Mouse (Mus musculus) myocyte (in vitro differentiated cells): Measurements from ENCODE around the gene Tent4a. TPM values are rescaled to one million over a fixed set of nuclear protein-coding genes. Genes with fewer than 3 reads are reported as not detected.
A peak's percentile ranks its signal among the peaks of the same experiment; 100 is the strongest.

Source experiments
- H3K27me3 ChIP-seq: one replicate; pipeline ENCODE4 v1.6.1; 2011; ENCODE audit not compliant: control insufficient read depth, insufficient read depth, insufficient read length
- H3K36me3 ChIP-seq: one replicate; pipeline ENCODE4 v1.6.1; 2011; ENCODE audit not compliant: control insufficient read depth, insufficient read depth
- H3K4me2 ChIP-seq: one replicate; pipeline ENCODE4 v1.6.1; 2011; ENCODE audit warnings: low read depth, control low read depth
- H3K4me3 ChIP-seq: one replicate; pipeline ENCODE4 v1.5.1; 2011; ENCODE audit warnings: mild to moderate bottlenecking, control low read depth, moderate library complexity
- H3K79me2 ChIP-seq: one replicate; pipeline ENCODE4 v1.6.1; 2011; ENCODE audit not compliant: control insufficient read depth, insufficient read depth
- H3ac ChIP-seq: one replicate; pipeline ENCODE4 v1.6.1; 2011; ENCODE audit not compliant: control insufficient read depth, insufficient read length
- CEBPB ChIP-seq: IDR thresholded peaks from 2 replicates; pipeline ENCODE4 v1.6.1; 2011; ENCODE audit warnings: mild to moderate bottlenecking, moderate library complexity; ENCODE audit not compliant: poor library complexity, insufficient read depth, severe bottlenecking
- E2F4 ChIP-seq: IDR thresholded peaks from one replicate; pipeline ENCODE4 v1.6.1; 2011; ENCODE audit warnings: mild to moderate bottlenecking, control low read depth, moderate library complexity; ENCODE audit not compliant: insufficient read depth
- MAX ChIP-seq: IDR thresholded peaks from one replicate; pipeline ENCODE4 v1.6.1; 2011; ENCODE audit warnings: low read depth, mild to moderate bottlenecking, control low read depth
- MYOD1 ChIP-seq, 3 experiments: IDR thresholded peaks; one replicate each; pipeline ENCODE4 v1.6.1; 2011; ENCODE audit warnings: control low read depth in 2 of 3, low read depth in 2 of 3, mild to moderate bottlenecking in 2 of 3, moderate library complexity in 1 of 3; ENCODE audit not compliant: insufficient read length in 2 of 3, control insufficient read depth in 1 of 3
- MYOG ChIP-seq, 3 experiments: IDR thresholded peaks; one replicate each; pipeline ENCODE4 v1.6.1; 2011; ENCODE audit warnings: control low read depth in 2 of 3, low read depth in 2 of 3, mild to moderate bottlenecking in 2 of 3; ENCODE audit not compliant: insufficient read length in 2 of 3, control insufficient read depth in 1 of 3, insufficient read depth in 1 of 3
- POLR2A ChIP-seq: IDR thresholded peaks from one replicate; pipeline ENCODE4 v1.6.1; 2011; ENCODE audit warnings: low read depth, mild to moderate bottlenecking, control low read depth, moderate library complexity; ENCODE audit not compliant: insufficient read length
- POLR2AphosphoS2 ChIP-seq: IDR thresholded peaks from one replicate; pipeline ENCODE4 v1.6.1; 2011; ENCODE audit warnings: low read depth, control low read depth; ENCODE audit not compliant: insufficient read length
- REST ChIP-seq: IDR thresholded peaks from one replicate; pipeline ENCODE4 v1.6.1; 2011; ENCODE audit warnings: mild to moderate bottlenecking, control low read depth, moderate library complexity; ENCODE audit not compliant: insufficient read depth, insufficient read length
- SRF ChIP-seq: IDR thresholded peaks from one replicate; pipeline ENCODE4 v1.6.1; 2011; ENCODE audit warnings: low read depth; ENCODE audit not compliant: control insufficient read depth, insufficient read length
- TCF12 ChIP-seq: IDR thresholded peaks from one replicate; pipeline ENCODE4 v1.6.1; 2011; ENCODE audit warnings: mild to moderate bottlenecking, control low read depth; ENCODE audit not compliant: poor library complexity, insufficient read depth, severe bottlenecking
- TCF3 ChIP-seq: IDR thresholded peaks from one replicate; pipeline ENCODE4 v1.6.1; 2011; ENCODE audit warnings: low read depth, control low read depth; ENCODE audit not compliant: insufficient read length
- USF1 ChIP-seq: IDR thresholded peaks from one replicate; pipeline ENCODE4 v1.6.1; 2011; ENCODE audit warnings: low read depth, mild to moderate bottlenecking, control low read depth, moderate library complexity
- polyA plus RNA-seq: library from polyadenylated mRNA; unstranded; fragments of >200 nt; fragmentation: generic; extraction: Trizol; gene quantifications from one replicate; pipeline ENCODE4 v1.2.1, GENCODE M21; 2012; ENCODE audit warnings: missing spikeins

Gene Tent4a
- polyA plus RNA-seq, 1 experiment: 12.1 TPM

DNA sequence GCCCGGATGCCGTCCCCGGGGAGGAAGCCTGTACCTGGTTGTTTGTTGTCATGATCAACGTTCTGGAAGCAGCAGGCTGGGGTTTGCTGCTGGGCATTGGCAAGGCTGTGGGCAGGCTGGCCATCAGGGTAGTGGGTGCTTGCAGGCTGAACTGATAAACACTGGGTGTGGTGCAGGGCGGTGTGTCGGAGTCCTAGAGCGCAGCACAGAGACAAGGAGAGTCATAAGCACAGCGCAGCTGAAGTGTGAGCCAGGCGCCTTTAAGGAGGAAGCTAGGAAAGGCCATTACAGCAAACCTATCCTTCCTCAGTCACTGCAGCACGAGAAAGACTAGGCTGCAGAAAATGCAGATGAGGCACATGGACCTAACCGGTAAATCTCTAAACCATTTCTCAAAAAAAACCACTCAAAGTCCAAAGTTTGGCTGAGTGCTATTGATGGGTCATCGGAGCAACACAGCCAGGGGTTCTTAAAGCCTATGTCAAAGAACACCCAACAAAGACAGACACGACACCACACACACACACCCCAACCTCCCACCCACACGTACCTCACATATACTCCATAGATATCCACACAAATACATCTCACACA lies 32.2 kb downstream of the Tent4a start:
- H3ac ChIP-seq: no peak overlapping the region
- no peak for TF ChIP-seq MAX
- TF ChIP-seq POLR2A: no peak
- no peak for TF ChIP-seq CEBPB
- TF ChIP-seq POLR2AphosphoS2: no peak
- no peak for TF ChIP-seq USF1
- TF ChIP-seq E2F4: no peak
- TF ChIP-seq SRF: no peak
- no peak for TF ChIP-seq TCF3
- TF ChIP-seq MYOG (IDR thresholded peaks at IDR 0.05; ENCODE audit: control insufficient read depth in 1 of 3, insufficient read depth in 1 of 3, insufficient read length in 2 of 3, low read depth in 2 of 3): no peak
- no peak for TF ChIP-seq REST
- no peak for TF ChIP-seq TCF12
- TF ChIP-seq MYOD1 (IDR thresholded peaks at IDR 0.05; ENCODE audit: control insufficient read depth in 1 of 3, insufficient read length in 2 of 3, low read depth in 2 of 3): no peak
- no peak overlapping the region for H3K4me2 ChIP-seq
- peaks cover 16% of the 10 kb centered on the region for H3K36me3 ChIP-seq
- no peaks in the 10 kb centered on the region for H3K27me3 ChIP-seq
- H3K79me2 ChIP-seq: no peaks in the 10 kb centered on the region
- no peak overlapping the region for H3K4me3 ChIP-seq

DNA sequence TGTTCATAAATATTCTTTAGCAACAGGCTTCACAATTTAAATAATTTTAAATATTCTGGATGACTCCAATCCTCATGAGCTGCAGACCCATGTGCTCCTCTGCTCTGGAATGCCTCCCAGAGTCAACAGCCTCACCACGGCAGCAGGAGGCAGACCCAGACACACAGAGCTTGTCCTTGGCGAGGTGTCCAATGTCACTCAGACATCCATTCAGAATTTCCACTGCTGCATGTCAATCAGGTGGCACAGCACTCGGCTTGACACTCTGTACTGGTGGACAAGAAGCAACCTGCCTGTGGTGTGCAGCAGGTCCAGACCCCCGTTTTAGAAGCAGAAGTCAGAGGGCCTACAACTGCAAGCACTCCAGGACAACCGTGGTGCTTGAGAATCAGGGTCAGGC lies 36.1 kb downstream of the Tent4a start:
- H3K79me2 ChIP-seq: no peaks in the 10 kb centered on the region
- TF ChIP-seq CEBPB (no peak), REST (no peak), MYOD1 (IDR thresholded peaks at IDR 0.05; ENCODE audit: control insufficient read depth in 1 of 3, insufficient read length in 2 of 3, low read depth in 2 of 3) (no peak), E2F4 (no peak), SRF (no peak), MYOG (IDR thresholded peaks at IDR 0.05; ENCODE audit: control insufficient read depth in 1 of 3, insufficient read depth in 1 of 3, insufficient read length in 2 of 3, low read depth in 2 of 3) (no peak), POLR2AphosphoS2 (no peak), USF1 (no peak), TCF3 (no peak), MAX (no peak), POLR2A (no peak), TCF12 (no peak)
- H3ac ChIP-seq: no peak overlapping the region
- no peaks in the 10 kb centered on the region for H3K27me3 ChIP-seq
- H3K36me3 ChIP-seq: peaks cover 12% of the 10 kb centered on the region
- no peak overlapping the region for H3K4me2 ChIP-seq
- no peak overlapping the region for H3K4me3 ChIP-seq

DNA sequence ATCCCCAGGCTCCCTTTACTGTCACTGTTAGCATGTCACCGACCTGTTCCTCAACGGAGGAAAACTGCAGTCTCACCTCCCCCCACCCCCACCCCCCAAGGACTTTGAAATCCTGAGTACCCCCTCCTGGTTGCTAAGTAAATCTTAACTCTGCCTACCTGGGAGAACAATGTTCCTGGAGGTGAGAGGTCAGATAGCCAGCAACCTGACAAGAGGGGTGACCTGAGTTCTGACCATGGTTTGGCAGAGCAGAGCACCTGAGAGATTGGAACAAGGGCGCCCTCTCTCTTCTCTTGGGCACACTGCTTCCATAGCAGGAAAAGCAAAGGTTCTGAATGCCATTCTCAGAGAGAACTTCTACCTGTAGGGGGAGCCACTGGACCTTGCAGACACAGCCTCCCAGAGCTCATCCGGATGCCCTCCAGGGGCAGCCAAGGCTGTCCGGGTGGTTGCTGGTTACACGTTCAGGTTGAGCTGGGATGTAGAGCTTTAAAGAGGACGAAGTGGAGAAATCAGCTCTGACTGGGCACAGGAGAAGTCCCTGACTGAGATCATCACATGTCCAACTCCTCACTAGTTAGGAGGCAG lies 41.4 kb downstream of the Tent4a start:
- peaks cover 6% of the 10 kb centered on the region for H3K36me3 ChIP-seq
- TF ChIP-seq CEBPB (no peak), USF1 (no peak), POLR2AphosphoS2 (peak; percentile 7)
- no peak overlapping the region for H3K4me3 ChIP-seq
- no peaks in the 10 kb centered on the region for H3K27me3 ChIP-seq
- H3ac ChIP-seq: no peak overlapping the region
- H3K79me2 ChIP-seq: no peaks in the 10 kb centered on the region
- H3K4me2 ChIP-seq: no peak overlapping the region

DNA sequence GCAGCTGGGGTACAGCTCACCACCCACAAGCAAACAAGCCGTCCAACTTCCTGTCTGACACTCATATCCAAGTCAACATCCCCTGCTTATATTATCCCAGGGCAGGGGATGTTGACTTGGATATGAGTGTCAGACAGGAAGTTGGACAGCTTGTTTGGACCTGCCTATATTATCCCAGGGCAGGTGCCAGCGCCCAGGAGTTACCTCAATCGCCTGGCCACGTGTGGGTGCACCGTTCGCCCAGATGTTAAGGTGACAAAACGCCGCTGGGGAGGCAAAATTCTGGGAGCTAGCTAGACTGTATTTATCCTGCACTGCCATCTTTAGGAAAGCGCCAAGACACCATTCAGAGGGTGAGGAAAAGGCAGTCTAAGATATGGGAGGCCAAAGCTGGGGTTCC lies 44.6 kb downstream of the Tent4a start:
- no peaks in the 10 kb centered on the region for H3K27me3 ChIP-seq
- TF ChIP-seq SRF (no peak), TCF12 (no peak), POLR2AphosphoS2 (no peak), USF1 (no peak), POLR2A (no peak), MAX (no peak), REST (no peak), MYOD1 (IDR thresholded peaks at IDR 0.05; ENCODE audit: control insufficient read depth in 1 of 3, insufficient read length in 2 of 3, low read depth in 2 of 3) (no peak), MYOG (IDR thresholded peaks at IDR 0.05; ENCODE audit: control insufficient read depth in 1 of 3, insufficient read depth in 1 of 3, insufficient read length in 2 of 3, low read depth in 2 of 3) (no peak), CEBPB (no peak), E2F4 (no peak), TCF3 (no peak)
- no peaks in the 10 kb centered on the region for H3K79me2 ChIP-seq
- H3K36me3 ChIP-seq: no peaks in the 10 kb centered on the region
- no peak overlapping the region for H3K4me2 ChIP-seq
- no peak overlapping the region for H3K4me3 ChIP-seq
- no peak overlapping the region for H3ac ChIP-seq
